Mouse (Mus musculus): ENCODE measurements around the gene Prss37. TPM values are rescaled to one million over a fixed set of nuclear protein-coding genes. Genes with fewer than 3 reads are reported as not detected.
A peak's percentile ranks its signal among the peaks of the same experiment; 100 is the strongest.

The Prss37 gene
- polyA plus RNA-seq, 1 experiment from 2014 or later, result not detected

DNA sequence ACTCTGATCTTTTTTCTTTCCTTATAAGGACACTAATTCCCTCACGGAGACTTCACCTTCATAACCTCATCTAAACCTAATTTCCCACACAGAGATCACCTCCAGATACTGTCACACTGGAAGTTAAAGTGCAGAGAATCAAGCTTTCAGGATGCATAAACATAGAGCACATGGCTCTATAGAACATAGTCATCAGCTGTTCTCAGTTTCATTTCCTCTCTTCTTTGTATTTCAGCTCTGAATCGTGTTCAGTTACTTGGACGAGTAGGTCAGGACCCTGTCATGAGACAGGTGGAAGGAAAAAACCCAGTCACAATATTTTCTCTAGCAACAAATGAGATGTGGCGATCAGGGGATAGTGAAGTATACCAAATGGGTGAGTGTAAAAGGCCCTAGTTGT is 43.2 kb downstream of the Prss37 start:
- Histone ChIP-seq H3K4me1 (ENCODE audit: insufficient read depth, low read depth, low read length) (peaks cover 3% of the 10 kb centered on the region; the same call in 1 of the 2 replicates), H3K9me3 (ENCODE audit: low read length) (no peaks in the 10 kb centered on the region), H3K27ac (ENCODE audit: low read length) (no peak overlapping the region), H3K4me3 (ENCODE audit: low read depth, low read length) (no peak overlapping the region), H3K27me3 (replicated peaks; ENCODE audit: insufficient read depth, low read length) (no peaks in the 10 kb centered on the region), H3K9ac (replicated peaks; ENCODE audit: low read depth) (no peak overlapping the region), H3K4me2 (replicated peaks; ENCODE audit: low read depth, low read length) (no peak overlapping the region), H3K36me3 (ENCODE audit: insufficient read depth, low read length) (peaks cover 30% of the 10 kb centered on the region; the same call in 1 of the 2 replicates)
- ATAC-seq, result no peak
- TF ChIP-seq EP300 (IDR thresholded peaks at IDR 0.05), result no peak
- TF ChIP-seq CTCF (IDR thresholded peaks at IDR 0.05), result no peak
- DNase-seq (ENCODE audit: low spot score), result no peak
- WGBS, result 79% methylated on average over 4 of the region's 4 CpGs

- no peaks in the 10 kb centered on the region for H3K9me3 ChIP-seq (ENCODE audit: low read length)
- H3K36me3 ChIP-seq (ENCODE audit: insufficient read depth, low read length), result peaks cover 20% of the 10 kb centered on the region; the same call in 1 of the 2 replicates
- ATAC-seq, result peak; percentile 4; the same call in 1 of the 2 replicates
- H3K4me2 ChIP-seq (replicated peaks; ENCODE audit: low read depth, low read length), result peak overlapping the region; percentile 52
- H3K27me3 ChIP-seq (replicated peaks; ENCODE audit: insufficient read depth, low read length), result no peaks in the 10 kb centered on the region
- TF ChIP-seq CTCF (IDR thresholded peaks at IDR 0.05) (no peak), EP300 (IDR thresholded peaks at IDR 0.05) (no peak)
- DNase-seq (ENCODE audit: low spot score), result no peak
- peaks cover 3% of the 10 kb centered on the region; the same call in 1 of the 2 replicates for H3K4me1 ChIP-seq (ENCODE audit: insufficient read depth, low read depth, low read length)
- H3K9ac ChIP-seq (replicated peaks; ENCODE audit: low read depth), result peak overlapping the region; percentile 76
- peak overlapping the region; percentile 66 for H3K4me3 ChIP-seq (ENCODE audit: low read depth, low read length)
- peak overlapping the region; percentile 95 for H3K27ac ChIP-seq (ENCODE audit: low read length)
- WGBS, result 2% methylated on average over 7 of the region's 7 CpGs
Measured at GRCm38 (mm10) chr6:40471720-40472010, 47.6 kb downstream of the Prss37 start.

DNA sequence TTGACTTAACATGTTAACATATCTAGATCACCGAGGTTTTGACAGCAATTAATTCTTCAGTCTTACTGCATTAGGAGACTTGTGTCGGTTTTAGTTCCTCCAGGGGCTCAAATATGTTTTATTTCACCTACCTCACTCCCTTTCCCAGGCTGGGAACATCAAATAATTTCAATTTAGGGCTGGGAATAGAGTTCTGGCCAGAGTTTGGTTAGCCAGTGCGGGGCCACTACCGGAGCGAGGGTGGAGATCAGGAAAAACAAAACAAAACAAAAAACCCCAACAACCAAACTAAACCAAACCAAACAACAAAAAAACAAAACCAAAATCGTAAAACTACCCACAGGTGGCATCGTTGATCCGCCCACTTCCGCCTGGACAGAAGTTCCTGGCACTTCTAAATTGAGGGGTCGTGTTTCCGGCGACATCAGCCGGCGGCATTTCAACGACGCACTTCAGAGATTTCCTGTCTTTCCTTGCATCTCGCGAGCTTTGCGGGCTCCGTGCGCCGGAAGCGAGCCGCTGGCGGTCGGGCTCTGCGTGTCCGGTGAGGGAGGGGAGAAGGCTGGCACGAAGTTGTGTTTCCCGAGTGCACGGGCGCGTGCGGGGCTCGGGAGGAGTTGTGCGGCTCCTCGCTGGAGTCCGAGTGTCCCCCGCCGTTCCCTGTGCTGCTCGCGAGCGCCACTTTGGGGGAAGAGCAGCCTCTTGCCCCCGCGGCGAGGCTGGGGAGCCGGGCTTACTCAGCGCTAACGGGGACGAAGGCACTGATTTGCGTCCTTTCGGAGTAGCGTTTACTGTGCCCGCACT is 48.2 kb downstream of the Prss37 start, which contains the start of gene Ssbp1:
Gene Ssbp1, plus strand, starts transcription at position 437 of the 804 bp plus-strand sequence.
- no peaks in the 10 kb centered on the region for H3K27me3 ChIP-seq (replicated peaks; ENCODE audit: insufficient read depth, low read length)
- ATAC-seq (peak; percentile 99), DNase-seq (ENCODE audit: low spot score) (peak; percentile 98)
- peak within 1 kb of the TSS; percentile 76 for H3K9ac ChIP-seq (replicated peaks; ENCODE audit: low read depth)
- H3K9me3 ChIP-seq (ENCODE audit: low read length), result no peaks in the 10 kb centered on the region
- H3K27ac ChIP-seq (ENCODE audit: low read length), result peak within 1 kb of the TSS; percentile 95
- peak within 1 kb of the TSS; percentile 66 for H3K4me3 ChIP-seq (ENCODE audit: low read depth, low read length)
- H3K4me1 ChIP-seq (ENCODE audit: insufficient read depth, low read depth, low read length), result peaks cover 3% of the 10 kb centered on the region; the same call in 1 of the 2 replicates
- WGBS, result 1% methylated on average over 54 of the region's 54 CpGs
- H3K4me2 ChIP-seq (replicated peaks; ENCODE audit: low read depth, low read length), result peak within 1 kb of the TSS; percentile 52
- TF ChIP-seq EP300 (IDR thresholded peaks at IDR 0.05) (peak; percentile 82), CTCF (IDR thresholded peaks at IDR 0.05) (peak; percentile 53)
- H3K36me3 ChIP-seq (ENCODE audit: insufficient read depth, low read length), result peaks cover 19% of the 10 kb centered on the region; the same call in 1 of the 2 replicates

DNA sequence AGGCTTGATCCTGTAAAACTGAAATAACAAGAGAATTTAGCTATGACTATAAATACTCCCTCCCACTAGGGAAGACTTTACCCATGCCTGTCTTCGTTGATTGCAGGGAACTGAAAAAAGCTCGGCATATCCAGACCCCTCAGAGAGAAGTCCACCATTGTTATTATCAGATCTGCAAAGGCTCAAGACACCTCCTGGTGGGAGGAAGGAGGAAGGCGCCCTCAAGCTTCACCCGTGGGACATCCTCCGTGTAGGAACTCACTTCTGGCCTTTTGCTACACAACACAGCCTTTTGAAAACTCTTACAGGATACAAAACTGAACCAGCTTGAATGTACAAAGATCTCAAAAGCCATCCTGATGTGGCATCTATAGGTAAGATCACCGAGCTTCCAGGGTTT is 53.6 kb downstream of the Prss37 start:
- Histone ChIP-seq H3K27ac (ENCODE audit: low read length) (no peak overlapping the region), H3K4me3 (ENCODE audit: low read depth, low read length) (no peak overlapping the region), H3K27me3 (replicated peaks; ENCODE audit: insufficient read depth, low read length) (no peaks in the 10 kb centered on the region), H3K36me3 (ENCODE audit: insufficient read depth, low read length) (no peaks in the 10 kb centered on the region), H3K9me3 (ENCODE audit: low read length) (no peaks in the 10 kb centered on the region), H3K4me1 (ENCODE audit: insufficient read depth, low read depth, low read length) (no peaks in the 10 kb centered on the region), H3K9ac (replicated peaks; ENCODE audit: low read depth) (no peak overlapping the region), H3K4me2 (replicated peaks; ENCODE audit: low read depth, low read length) (no peak overlapping the region)
- no peak for ATAC-seq
- 43% methylated on average over 6 of the region's 6 CpGs for WGBS
- peak; percentile 6 for DNase-seq (ENCODE audit: low spot score)
- TF ChIP-seq CTCF (IDR thresholded peaks at IDR 0.05), result peak; percentile 57
- TF ChIP-seq EP300 (IDR thresholded peaks at IDR 0.05), result no peak

Other genes starting within 250 kb of the Prss37 start
- gene Agk, start 194.3 kb downstream of the Prss37 start, polyA plus RNA-seq (2015; fragmentation: Nextera tagmentation; extraction: Ambion mirVana), result 24.0 and 24.5 TPM in 2 replicates
- 7.5 and 9.8 TPM in 2 replicates for gene E330009J07Rik, start 83.4 kb downstream of the Prss37 start, polyA plus RNA-seq (2015; fragmentation: Nextera tagmentation; extraction: Ambion mirVana)
- gene Wee2, start 80.4 kb downstream of the Prss37 start, polyA plus RNA-seq (2015; fragmentation: Nextera tagmentation; extraction: Ambion mirVana), result not detected in 2 replicates
- 100 and 105 TPM in 2 replicates for gene Ssbp1, start 48.2 kb downstream of the Prss37 start, polyA plus RNA-seq (2015; fragmentation: Nextera tagmentation; extraction: Ambion mirVana)
- gene Tas2r137, start 28.3 kb downstream of the Prss37 start, polyA plus RNA-seq (2015; fragmentation: Nextera tagmentation; extraction: Ambion mirVana), result not detected in 2 replicates
- gene Tas2r108, start 26.0 kb downstream of the Prss37 start, polyA plus RNA-seq (2015; fragmentation: Nextera tagmentation; extraction: Ambion mirVana), result not detected in 2 replicates
- not detected in 2 replicates for gene Olfr461, start 35.5 kb upstream of the Prss37 start, polyA plus RNA-seq (2015; fragmentation: Nextera tagmentation; extraction: Ambion mirVana)
- not detected in 2 replicates for gene Olfr460, start 50.0 kb upstream of the Prss37 start, polyA plus RNA-seq (2015; fragmentation: Nextera tagmentation; extraction: Ambion mirVana)
- 4.0 and 5.8 TPM in 2 replicates for gene Clec5a, start 66.3 kb upstream of the Prss37 start, polyA plus RNA-seq (2015; fragmentation: Nextera tagmentation; extraction: Ambion mirVana)
- not detected in 2 replicates for gene Tas2r138, start 93.8 kb upstream of the Prss37 start, polyA plus RNA-seq (2015; fragmentation: Nextera tagmentation; extraction: Ambion mirVana)
- gene Mgam, start 109.3 kb upstream of the Prss37 start, polyA plus RNA-seq (2015; fragmentation: Nextera tagmentation; extraction: Ambion mirVana), result 0.05 and 0.11 TPM in 2 replicates